Mouse (Mus musculus): ENCODE measurements around the gene Fam180a.
A peak's percentile ranks its signal among the peaks of the same experiment; 100 is the strongest.
"Not testable (repeated sequence)": the region's sequence is repeated elsewhere in the genome, so short reads cannot be mapped to it uniquely, and the experiment has no call there.

The Fam180a gene

DNA sequence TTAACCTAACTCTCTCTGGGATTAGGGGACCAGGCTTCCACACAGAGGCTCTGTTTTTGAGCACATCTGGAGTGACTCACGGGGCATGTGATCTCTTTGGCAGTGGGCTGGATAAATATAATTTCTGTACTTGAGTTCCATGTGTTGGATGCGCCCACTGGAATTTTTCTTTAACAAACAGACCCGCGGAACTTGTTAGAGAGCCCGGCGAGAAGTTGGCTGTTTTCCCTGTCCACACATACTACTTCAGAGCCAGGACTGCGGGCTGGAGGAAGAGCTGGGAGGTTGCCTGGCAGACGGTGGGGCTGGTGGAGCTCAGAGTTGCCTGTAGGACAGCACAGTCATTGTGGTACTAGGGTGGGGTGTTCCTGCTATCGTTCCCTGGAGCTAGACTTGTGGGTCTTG lies at the start of gene Fam180a:
Fam180a (minus strand) TSS at position 31 of the 405 bp plus-strand sequence.
- DNase-seq (ENCODE audit: low spot score), result no peak

DNA sequence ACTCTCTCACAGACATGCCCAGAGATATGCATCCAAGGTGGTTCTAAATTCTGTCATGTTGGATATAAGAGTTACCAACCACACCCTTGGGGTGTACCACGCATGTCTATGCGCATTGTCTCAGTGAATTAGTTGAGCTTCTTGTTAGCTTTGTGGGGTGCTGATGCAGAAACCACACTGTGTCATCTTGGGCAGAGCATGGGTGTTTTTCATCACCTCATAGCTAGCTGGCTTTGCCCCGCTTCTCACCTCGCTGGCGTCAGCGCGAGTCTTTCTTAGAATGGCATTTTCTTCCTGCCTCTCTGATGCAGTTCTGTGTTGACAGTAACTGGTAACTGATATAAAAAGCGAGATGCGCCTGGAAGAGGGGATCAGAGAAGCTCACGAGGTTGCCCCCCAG lies 48.1 kb upstream of the Fam180a start:
- DNase-seq (ENCODE audit: low spot score), result no peak

DNA sequence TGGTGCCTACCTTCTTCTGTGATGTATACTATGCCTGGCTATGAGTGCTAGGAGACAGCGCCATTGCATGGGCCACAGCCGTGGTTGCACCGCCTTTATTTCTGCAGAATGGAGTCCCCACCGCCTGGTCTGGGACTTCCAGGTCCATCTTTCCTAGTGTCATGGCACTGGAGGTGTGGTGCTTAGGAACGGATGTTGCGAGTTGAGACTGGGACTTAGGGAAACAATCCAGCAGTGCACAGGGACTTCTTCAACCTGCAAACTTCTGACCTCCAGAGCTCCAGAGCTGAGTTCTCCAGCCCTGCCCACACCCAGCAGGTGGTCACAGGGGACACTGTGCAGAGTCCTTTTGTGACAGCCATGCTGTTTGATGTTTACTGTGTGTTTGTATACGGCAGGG lies 44.4 kb upstream of the Fam180a start:
- no peak for DNase-seq (ENCODE audit: low spot score)

DNA sequence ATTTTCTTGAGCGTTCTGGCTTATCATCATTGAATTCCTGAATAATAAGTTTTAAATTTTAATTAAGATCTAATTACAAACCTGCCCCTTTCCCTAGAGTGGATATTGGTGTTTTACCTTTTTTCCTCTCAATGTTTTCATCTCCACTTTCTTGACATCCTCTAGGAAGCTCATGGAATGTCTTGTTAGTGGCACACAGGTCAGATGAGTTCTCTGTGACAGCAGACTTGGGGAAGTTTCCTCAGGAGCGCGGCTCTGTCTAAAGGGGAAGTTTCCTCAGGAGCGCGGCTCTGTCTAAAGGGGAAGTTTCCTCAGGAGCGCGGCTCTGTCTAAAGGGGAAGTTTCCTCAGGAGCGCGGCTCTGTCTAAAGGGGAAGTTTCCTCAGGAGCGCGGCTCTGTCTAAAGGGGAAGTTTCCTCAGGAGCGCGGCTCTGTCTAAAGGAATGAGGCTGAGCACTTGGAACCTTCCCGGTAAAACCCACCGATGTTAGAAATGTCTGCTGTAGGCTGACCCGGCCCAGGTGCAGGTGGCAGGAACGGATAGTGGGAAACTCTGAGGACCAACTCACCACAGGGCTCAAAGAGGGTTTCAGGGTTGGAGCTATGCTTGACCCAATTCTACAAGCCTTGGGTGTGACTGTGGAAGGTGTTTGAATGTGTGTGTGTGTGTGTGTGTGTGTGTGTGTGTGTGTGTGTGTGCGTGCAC lies 43.8 kb upstream of the Fam180a start:
- not testable (repeated sequence) for DNase-seq (ENCODE audit: low spot score)

DNA sequence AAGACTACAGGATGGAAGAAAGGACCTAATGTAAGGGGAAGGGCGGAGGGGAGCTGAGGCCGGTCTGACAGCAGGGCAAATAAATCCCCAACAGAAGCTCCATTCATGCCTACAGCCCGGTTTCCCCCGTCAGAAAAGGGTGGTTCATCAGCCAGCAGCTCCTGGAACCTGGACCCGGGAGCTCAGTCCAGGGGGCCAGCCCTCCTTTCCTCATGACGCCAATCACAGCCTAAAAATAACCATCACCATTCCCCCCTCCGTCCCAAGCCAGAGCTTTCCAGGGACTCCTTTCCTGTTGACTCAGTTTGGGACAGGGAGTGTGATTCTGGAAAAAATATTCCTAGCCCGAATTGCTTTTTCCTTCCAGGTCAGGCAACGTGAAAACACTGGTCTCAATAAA lies 36.7 kb upstream of the Fam180a start:
- DNase-seq (ENCODE audit: low spot score), result no peak

DNA sequence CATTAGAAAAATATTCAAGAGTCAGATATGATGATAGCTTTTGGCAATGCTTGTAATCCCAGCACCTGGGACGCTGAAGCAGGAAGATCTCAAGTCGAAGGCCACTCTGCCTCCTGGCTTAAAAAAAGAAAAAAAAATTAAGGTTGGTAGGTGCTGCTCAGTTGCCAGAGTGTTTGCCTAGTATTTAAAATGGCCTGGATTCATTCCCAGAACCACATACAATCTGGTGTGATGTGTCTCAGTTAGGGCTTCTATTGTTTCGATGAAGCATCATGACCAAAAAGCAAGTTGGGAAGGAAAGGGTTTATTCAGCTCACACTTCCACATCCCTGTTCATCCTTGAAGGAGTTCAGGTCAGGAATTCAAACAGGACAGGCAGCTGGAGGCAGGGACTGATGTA lies 29.4 kb upstream of the Fam180a start:
- DNase-seq (ENCODE audit: low spot score), result no peak

DNA sequence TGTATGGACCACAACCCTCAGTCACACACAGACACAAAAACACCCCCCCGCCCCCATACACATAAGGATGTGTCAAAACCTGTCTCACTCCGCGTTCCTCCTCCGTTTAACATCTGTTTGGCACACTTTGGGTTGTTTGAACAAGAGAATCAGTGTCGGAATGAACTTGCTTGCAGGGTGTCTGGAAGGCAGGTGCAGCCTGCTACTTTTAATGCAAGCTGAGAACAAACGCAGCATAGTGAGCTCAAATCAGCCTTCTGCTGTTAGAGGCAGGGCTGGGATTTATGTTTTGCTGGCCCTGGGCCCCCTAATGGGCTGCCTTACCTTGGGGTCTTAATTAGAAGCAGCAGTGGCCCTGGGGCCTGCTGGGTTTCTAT lies 28.7 kb upstream of the Fam180a start:
- peak; percentile 47 for DNase-seq (ENCODE audit: low spot score)

DNA sequence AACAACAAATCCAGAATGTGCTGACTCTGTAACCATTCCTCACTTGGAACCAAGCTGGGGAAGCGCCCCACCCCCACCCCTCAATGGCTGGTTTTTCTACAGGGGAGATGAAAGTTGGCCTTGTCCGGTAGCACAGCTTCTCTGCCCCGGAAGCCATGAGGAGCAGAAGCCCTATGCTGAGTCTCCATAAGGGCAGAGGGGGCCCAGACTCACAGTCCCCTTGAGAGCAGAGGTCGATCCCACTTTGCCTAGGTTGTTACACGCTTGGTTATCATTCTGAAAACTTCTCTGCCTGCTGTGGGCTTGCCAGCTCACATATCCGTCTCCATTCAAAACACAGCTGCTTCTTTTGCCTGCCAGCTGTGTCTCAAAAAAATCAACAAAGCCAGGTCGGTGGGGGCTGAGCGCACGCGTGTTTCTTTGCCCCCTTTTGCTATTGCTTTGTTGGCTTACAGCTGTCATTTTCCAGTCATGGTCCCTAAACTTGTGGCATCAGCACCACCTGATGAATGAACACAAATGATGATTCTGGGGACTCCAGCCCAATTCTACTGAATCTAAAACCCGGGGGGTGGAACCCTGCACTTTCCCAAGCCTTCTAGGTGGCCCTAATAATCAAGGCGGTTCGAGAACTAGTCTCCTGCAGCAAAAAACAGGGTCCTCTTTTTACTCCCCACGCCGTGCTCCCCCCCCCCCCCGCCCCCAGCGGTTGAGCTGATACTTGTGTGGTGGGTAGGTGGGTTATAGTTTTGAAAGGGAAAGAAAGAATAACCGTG lies 28.1 kb upstream of the Fam180a start:
- DNase-seq (ENCODE audit: low spot score), result peak; percentile 59

DNA sequence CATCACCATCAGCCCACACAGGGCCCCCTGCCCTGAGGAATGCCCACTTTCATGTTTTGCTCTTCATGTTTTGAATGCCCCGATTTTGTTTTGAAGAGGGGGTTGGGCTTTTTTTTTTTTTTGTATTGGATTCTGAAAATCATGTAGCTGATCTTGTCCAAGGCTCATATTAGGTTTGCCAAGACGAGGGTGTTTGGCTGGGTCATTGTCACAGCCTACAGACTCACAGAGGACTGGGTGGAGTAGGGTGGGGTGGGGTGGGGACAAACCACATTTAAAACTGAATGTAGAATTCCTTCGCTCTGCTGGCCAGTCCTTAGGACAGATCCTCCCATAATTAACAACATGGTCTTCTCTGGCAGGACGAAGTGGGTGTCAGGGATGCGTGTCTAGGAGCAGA lies 27.5 kb upstream of the Fam180a start:
- no peak for DNase-seq (ENCODE audit: low spot score)

DNA sequence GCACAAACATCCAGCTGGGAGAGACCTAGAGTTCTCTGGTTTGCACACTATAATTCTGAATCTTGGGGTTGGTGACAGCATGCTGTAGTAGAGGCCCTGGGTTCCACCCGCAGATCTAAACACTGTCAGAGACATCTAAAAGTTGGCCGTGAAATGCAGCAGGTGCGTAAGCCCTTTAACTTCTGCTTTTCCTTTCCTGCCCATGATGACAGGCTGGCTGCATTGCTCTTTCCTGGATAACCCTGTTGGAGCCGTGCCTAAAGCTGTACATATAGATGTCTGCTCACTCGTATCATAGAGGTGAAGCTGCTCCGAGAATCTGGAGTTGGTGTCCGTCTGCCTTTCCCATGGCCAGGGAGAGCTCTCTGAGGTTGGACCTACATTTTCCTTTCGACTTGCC lies 26.9 kb upstream of the Fam180a start:
- DNase-seq (ENCODE audit: low spot score), result no peak

DNA sequence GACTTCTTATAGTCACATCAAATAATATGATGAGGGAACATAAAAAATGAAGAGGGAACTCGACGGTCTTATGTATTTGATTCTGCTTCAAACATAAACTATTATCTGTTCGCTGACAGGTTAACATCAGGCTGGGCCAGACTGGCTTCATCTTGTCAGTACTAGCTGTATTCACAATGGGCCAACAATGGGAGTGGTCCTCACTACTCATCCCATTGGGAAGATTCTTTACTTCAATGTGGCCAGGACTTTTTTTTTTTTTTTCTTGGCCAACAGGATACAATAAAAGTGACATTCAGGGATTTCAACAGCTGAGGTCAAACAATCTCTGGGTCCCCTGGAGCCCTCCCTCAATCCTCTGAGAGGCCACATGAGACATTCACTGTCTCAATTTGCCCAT lies 25.9 kb upstream of the Fam180a start:
- DNase-seq (ENCODE audit: low spot score), result no peak

DNA sequence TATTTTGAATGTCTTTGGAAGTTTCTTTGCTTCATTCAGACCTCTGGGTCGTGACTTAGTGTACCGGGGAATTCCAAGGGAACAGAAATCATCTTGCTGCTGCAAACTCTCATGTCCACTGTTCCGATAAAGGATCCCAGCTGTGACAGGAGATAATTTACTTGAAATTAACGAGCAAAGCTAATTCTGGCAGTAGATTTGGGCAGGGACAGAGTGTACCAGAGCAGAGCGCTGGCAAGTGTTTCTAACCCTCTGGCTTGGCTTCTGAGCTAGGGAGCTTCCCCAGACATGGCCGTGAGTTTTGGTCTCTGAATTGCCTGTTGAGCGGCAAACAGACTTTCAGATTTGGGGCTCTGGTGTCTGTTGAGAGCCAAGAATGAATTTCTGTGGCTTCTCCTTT lies 23.8 kb upstream of the Fam180a start:
- no peak for DNase-seq (ENCODE audit: low spot score)

DNA sequence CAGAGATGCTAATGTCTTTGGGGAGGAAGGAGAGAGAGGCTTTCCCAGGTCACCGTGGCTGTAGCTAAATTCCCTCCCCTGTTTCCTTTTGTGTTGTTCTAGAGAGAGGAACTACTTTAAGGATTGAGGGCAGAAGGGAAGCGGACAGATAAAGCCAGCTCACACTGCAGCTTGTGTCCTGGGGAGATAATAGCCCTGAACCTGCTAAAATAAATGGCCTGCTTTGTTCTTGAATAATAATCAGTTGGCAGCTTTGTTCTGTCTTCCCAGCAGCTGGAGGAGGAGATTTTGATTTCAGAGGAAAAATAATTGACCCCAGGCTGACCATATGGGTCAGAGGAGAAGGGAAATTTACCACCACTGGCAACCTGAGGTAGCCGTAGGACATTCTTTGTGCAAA lies 12.7 kb upstream of the Fam180a start:
- peak; percentile 69 for DNase-seq (ENCODE audit: low spot score)

DNA sequence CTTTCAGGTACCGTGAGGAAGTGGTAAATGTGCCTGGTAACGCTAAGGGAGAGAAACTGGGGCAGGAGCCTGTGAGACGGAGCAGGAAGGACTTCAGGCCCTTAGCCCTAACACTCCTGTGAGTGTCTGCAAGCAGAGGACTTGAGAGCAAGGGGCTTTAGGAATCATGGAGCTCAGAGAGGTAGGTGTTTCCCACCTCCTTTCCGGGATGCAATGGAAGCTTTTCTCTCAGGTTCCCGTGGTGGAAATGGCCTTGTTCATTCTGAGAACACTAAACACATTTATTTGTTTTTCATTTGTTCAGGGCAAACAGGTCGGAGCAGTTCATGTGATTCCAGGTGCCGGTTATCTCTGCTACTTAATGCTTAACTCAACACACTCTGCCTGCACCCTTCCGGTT lies 11.9 kb upstream of the Fam180a start:
- DNase-seq (ENCODE audit: low spot score), result no peak

DNA sequence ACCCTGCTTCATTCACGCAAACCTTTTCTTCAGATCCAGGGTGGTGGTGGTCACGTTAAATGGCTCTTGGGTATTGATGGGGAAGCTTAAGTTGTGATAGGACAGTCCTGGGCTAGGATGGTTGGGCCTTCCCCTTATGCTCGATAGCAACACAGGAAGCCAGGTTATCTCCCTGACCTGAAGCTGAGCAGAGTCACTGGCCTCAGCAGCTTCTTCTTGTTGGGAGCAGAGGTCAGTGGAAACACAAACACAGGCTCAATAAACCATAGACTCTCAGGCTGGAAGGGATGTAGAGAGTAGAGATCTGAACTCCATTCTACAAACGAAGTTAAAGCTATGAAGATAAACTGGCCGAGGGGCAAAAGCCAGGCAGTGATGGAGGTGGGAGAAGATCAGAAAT lies 9.5 kb upstream of the Fam180a start:
- DNase-seq (ENCODE audit: low spot score), result no peak

DNA sequence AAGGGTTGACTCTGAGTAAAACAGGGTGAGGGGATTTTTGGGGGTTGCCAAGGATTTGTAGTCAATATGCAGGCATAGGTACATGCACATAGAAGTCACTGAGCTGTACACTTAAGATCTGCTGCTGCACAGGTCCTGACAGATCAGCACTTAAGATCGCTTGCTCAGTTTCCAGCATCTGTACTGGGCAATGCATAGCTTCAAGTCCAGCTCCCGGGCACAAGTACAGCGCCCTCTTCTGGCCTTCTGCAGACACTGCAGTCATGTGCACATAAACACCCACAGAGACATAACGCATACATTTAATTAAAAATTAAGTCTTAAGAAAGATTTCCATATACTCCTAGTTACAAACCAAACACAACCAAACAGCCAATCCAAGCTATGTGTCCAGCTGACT lies 8.3 kb upstream of the Fam180a start:
- no peak for DNase-seq (ENCODE audit: low spot score)

DNA sequence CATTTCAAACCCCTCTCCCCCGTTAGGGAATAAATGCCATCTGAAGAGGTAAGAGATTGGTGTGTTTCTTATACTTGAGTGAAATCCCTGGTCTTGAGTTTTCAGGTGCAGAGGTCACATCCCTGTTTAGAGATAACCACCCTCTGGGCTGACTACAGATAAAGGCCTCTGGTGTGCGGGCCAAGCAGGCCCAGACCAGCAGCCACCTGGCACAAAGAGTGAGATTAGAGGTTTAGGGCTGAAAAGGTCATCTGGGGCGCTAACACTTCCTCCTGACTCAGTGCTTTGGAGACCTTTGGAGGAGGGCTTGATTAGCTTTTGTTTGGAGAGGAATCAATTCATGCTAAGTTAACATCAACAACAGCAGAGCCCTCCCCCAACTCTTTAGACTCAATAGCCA lies 7.7 kb upstream of the Fam180a start:
- DNase-seq (ENCODE audit: low spot score), result no peak

DNA sequence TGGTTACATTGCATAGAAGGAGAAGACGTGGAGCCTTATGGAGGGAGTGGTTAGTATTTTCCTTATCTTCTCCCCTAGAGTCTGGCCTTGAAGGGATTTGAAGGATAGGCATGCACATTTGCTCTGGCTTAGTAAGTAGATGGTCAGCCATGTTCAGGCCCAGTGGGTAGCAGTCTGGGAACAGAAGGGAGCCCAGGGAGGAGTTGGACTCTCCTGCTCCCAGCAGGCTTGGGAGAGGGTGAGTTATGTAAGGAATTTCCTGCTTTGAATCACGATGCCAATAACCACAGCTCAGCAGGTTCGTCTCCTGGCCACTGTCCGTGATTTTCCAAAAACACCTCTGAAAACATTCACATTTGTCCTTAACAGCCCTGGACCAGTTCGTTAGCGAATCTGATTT lies 4.9 kb upstream of the Fam180a start:
- no peak for DNase-seq (ENCODE audit: low spot score)

DNA sequence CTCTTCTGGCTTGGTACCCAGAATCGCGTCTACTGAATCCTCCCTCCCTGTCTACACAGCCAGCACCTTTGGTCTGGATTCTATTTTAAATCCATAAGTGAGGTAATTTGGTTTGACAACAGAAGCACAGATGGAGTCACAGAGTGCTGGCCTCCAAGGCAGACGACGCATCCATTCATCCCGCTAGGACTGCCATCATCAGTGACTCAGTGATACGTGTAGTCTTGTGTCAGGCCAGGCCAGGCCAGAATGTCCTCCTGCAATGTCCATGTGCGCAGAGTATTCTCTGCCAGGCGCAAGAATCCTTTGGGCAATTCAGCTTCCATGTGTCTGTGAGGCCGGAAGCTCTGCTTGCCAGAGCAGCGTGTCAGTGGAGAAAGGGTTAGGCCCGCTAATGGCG lies 4.0 kb upstream of the Fam180a start:
- no peak for DNase-seq (ENCODE audit: low spot score)

DNA sequence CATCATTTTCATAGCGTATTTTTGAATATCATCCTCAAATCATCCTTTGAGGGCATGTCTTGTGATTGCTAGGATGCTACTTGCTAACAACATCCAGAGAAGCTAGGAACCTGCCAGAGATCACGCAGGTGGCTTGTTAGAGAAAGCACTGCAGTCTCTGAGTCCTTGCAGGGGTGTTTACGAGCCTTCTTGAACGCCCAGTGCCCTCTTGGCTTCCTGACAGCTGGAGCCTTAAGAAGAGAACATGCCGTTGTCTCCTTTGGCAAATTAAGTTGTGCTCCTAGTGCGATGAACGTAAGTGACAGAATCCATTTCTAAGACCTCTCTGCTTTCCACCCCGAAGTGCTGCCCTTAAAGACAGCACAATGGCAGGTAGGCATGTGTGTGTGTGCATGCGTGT lies 1.6 kb downstream of the Fam180a start:
- DNase-seq (ENCODE audit: low spot score), result no peak

DNA sequence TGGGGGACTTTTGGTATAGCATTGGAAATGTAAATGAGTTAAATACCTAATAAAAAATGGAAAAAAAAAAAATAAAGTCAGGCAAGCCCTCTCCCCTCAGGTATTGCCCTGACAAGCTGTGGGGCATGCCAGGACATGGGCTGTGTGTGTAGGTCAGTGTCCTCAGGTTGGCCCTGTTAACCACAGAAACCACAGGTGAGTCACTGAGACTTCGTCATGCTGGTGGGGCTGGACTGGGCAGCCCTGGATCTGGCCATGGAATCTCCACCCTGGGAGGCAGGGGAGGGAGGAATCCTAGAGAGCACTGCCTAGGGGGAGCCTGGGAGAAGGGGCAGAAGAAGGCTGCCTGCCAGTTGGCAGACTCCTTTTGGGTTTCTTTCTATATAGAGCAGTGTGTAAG lies 2.9 kb downstream of the Fam180a start:
- DNase-seq (ENCODE audit: low spot score), result no peak

DNA sequence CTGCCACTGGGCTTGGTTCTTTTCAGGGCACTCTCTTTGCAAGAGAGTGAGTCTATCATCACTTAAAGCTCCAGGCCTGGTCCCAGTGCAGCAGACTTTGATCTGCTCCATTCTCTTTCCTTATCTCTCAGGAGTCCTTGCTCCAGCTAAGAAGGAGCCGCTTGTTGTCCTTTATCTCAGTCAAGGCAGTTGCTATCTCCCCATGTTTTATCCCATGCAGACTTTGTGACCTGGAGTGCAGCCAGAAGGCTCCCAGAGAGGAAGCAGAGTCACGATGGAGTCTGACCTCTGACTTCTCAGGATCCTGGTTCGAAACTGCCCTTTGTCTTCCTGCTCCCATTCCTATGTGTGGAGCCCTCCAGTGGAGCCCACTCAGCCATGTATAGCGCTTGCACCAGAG lies 4.8 kb downstream of the Fam180a start:
- DNase-seq (ENCODE audit: low spot score), result no peak

DNA sequence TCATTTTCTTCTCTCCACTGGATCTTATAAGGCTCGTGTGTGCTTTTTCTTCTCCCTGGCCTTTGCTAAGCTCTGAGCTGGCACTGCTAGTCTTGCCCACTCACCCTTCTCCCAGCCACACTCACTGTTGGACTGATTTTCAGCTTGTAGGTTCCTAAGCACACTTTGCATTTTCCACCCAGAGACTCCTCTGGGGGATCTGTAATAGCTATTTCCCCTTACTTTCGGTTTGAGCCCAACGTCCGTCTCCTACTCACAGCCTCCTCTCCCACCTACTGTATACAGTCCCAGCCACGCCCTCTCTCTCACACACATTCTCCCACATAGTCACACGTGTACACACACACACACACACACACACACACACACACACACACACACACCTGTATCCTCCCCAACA lies 6.1 kb downstream of the Fam180a start:
- DNase-seq (ENCODE audit: low spot score), result no peak

DNA sequence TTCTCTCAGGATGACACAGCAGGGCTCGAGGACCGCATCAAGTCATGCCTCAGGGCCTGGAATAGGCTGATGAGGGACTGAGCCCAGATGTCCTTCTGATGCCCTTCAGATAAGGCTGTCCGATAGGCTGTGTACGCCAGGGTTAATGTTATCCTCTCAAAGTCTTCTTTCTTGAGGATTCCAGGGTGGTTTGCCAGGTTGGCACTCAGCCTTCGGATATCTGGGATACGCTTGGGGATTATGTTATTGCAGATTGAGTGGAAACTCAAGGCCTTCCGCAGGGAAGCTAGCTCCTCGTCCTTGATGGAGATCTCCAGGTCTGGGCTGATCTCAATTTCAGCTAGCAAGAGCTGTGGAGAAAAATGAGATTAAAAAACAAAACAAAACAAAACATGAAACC lies 12.4 kb downstream of the Fam180a start:
- DNase-seq (ENCODE audit: low spot score), result no peak

Measured in retina, embryonic 14.5 days (tissue).